Mouse (Mus musculus) lung, postnatal 36 days (tissue): ENCODE measurements around the gene Car15.
A peak's percentile ranks its signal among the peaks of the same experiment; 100 is the strongest.

Experiments used
- DNase-seq: peaks from one replicate; pipeline ENCODE4 v3.0.0; 2022; ENCODE audit warnings: mixed read lengths

The Car15 gene

DNA sequence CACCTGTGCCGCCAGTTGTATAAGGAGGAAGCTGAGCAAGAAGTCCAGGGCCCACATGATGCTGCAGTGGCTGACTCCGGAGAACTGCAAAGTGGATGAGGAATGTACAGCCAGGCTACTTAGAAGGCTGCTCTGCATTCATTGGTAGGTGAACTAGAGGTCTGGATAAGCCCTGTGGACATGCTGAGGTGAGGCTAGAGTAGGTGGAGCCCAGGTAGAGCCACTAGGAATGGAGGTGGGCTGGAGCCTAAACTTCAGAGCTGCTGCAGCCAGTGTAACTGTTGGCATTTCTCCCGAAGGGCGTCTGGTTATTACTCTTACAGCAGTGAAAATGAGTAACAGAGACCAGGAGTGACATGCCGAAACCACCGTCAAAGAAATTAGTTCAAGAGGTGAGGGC lies at the start of gene Car15:
Car15 (minus strand) TSS at position 314 of the 400 bp plus-strand sequence.
- DNase-seq: no peak

DNA sequence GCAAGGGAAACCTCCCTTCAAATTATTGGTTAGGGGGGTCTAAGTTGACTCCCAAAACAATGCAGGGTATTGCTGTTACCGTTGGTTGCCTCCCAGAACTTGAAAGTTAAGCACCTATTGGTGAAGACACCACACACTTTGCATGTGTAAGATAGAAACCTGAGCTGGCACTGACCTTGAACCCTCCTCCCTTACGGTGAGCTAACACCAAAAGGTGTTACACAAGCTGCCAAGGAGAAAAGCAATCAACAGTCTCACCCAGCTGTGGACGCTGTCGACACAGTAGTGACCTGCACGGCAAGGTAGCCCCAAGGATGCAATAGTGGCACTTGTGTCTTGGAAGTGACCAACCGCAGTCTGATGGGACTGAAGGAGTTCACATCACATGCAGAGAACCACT lies 46.0 kb upstream of the Car15 start:
- DNase-seq: peak; percentile 21

DNA sequence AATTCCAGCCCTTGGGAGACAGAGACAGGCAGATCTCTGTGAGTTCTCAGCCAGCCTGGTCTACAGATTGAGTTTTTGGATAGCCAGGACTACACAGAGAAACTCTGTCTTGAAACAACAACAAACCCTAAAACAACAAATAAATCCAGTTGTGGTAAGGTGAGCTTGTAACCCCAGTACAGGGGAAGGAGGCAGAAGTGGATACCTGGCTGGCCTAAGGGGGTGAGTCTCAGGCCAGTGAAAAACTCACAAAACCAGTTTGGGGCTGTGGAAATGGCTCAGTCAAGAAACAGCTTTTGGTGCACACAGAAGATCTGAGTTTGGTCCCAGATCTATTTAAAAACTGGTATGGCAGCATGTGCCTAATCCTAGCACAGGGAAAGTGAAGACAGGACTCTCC lies 44.0 kb upstream of the Car15 start:
- DNase-seq: peak; percentile 50

GRCm38 (mm10) chr16:17879571-17879970 lies 41.4 kb upstream of the Car15 start:
- DNase-seq: no peak

DNA sequence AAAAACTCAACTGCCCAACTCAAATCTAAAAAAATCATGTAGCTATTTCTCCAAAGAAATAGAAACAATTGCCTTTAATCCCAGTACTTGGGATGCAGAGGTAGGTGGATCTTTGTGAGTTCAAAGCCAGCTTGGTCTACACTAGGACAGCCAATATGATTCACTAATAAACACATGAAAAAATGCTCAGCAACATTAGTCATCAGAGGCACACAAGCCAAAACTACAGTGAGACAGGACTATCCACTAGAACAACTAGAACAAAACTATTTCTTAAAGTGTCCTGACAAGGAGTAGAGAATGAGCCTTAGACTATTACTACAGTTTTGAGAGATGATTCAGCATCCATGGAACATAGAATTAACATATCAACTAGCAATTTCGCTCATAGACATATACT lies 37.9 kb upstream of the Car15 start:
- no peak for DNase-seq

GRCm38 (mm10) chr16:17875174-17875573 lies 37.0 kb upstream of the Car15 start:
- peak; percentile 6 for DNase-seq

DNA sequence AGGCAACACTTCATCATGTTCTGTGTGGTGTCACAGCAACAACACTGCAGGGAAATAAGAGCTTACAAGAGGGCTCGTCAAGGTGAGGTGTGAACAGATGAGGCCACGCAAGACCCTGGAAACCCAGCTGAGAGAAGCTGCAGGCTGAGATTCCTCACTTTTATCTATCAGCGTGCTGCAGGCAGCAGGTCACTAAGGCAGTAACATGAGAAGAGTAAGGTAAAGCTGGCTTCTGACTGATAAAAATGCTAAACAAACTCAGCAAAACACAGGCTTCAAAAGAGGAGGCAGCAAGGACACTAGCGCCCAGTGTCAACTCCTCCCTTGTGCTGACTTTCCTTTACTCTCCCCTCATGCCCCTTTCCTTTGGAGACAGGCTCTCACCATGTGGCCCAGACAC lies 34.8 kb upstream of the Car15 start:
- DNase-seq: no peak

- no peak for DNase-seq
Observed at GRCm38 (mm10) chr16:17871248-17871647, 33.1 kb upstream of the Car15 start.

GRCm38 (mm10) chr16:17865770-17866169 lies 27.6 kb upstream of the Car15 start:
- DNase-seq: peak; percentile 64

GRCm38 (mm10) chr16:17865293-17865692 lies 27.1 kb upstream of the Car15 start:
- DNase-seq: no peak

GRCm38 (mm10) chr16:17858592-17858991 lies 20.4 kb upstream of the Car15 start:
- DNase-seq: peak; percentile 44

- DNase-seq: no peak
Observed at GRCm38 (mm10) chr16:17857157-17857556, 19.0 kb upstream of the Car15 start.

- DNase-seq: no peak
Observed at GRCm38 (mm10) chr16:17853263-17853662, 15.1 kb upstream of the Car15 start.

DNA sequence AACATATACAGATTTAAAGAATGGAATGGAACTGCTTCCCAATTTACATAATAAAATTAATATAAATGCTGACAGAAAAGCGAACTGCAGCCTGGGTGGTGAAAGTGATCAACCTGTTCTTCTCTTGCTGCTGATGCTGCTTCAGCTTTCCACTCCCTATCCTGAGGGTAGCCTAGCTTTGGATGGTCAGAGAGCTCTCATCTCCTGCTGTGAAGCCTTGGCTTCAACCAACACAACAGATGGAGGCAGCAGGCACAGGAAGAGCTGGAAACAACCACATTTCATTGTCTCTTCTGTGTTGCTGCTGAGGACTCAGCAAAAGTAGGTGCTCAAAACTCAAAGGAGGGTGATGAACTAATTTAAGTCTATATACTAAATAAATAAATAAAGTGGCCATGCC lies 13.7 kb upstream of the Car15 start:
- DNase-seq: no peak

DNA sequence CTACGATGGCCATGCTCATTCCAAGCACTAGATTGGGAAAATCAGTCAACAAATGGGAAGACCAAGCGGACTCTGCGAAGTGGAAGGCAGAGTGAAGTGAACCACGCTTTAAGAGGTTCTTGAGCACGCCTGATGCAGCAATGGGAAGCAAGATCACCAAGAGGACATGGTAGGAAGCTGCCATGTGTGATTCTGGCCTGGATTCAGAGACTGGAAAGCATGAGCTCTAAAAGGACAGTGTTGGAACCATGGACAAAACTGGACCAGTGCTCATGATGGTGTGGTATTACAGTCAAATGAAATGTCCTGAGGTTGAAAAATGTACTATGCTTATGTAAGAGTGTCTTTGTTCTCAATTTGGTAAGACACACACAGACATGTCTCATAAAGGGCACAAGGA lies 13.2 kb upstream of the Car15 start:
- DNase-seq: no peak

DNA sequence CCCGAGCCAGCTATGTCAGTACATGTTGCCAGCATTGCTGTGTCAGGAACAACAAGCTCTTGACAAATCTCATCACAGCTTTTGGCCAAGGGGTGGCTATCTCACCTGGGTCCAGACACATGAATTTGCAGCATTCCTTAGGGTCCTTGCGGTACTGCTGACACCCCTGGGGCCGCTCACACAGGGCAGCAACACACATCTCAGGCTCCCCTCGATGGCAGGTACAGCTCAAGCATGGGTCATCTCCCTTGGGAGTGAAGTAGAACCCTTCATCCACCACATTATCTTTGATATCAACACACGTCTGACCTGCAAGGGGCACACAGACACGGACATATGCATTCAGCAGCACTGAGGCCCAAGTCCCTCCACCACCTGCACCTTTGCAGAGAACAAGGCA lies 11.3 kb upstream of the Car15 start:
- no peak for DNase-seq

- peak; percentile 77 for DNase-seq
Observed at GRCm38 (mm10) chr16:17848928-17849327, 10.8 kb upstream of the Car15 start.

- DNase-seq: no peak
Observed at GRCm38 (mm10) chr16:17848431-17848830, 10.3 kb upstream of the Car15 start.

DNA sequence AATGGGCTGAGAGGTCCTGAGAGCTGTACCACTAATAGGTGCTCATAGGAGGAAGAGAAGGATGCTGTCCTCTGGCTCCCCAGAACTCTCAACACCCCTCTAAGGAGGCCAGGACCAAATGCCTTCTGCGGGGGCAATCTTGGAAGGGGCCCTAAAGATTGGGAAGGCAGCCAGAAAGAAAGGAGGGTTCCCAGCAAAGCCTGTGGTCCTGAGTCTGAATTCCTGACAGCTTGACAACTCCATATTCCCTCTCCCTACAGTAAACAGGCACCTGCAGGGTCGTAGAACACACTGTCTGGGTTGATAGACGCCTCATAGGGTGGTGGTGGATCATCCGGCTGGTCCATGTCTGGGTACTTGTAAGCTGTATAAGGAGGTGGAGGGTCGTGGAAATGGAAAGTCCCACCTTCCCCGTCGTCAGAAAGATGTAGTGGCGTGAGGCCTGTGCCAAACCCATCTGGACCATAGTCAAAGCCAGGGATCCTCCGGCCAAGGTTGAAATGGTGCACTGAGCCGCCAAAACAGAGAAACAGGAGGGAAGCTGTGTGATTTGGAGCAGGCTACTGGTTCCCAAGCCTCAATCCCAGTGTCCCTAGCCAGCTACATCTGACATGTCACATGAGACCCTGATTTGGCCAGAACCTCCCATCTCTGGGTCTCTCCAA lies 5.7 kb upstream of the Car15 start:
- no peak for DNase-seq

DNA sequence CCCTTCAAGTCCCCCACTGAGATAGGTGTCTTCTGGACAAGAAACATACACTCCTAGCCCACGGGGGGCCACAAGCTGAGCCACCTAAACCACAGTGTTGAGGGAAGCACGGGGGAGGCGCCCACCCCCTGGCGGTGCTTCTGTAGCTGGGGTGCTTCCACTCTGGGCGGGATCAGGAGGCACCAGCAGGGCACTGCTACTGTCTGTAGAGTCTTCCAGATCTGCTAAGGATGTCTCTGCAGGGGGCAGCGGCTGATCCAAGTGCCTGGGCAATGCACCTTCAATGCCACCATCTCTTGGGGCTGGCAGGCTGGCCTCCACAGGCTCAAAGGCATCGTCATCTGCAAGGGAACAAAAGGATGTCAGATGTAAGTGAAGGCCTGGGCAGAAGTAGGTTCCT lies 4.3 kb upstream of the Car15 start:
- DNase-seq: no peak

GRCm38 (mm10) chr16:17839976-17840375 lies 1.8 kb upstream of the Car15 start:
- no peak for DNase-seq

GRCm38 (mm10) chr16:17835481-17835880 lies 2.7 kb downstream of the Car15 start:
- DNase-seq: no peak

DNA sequence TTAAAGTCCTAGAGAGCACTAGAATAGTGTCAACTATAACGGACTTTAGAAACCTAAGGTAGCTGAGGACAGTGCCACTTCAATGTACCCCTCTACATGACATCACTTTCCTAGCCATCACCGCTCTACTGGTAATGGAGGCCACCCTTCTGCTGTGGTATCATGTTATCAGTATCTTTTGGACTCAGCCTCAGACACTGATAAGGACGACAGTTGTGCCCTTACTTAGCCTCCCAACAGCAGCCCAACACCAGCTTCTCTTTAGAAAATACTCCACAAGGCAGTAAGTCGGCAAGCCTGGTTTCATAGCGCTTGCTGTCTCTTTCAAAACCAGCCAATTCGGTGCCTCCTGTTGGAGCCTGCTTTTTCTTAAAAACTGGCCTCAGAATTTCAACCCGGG lies 3.6 kb downstream of the Car15 start:
- DNase-seq: no peak

GRCm38 (mm10) chr16:17833681-17834399 lies 4.3 kb downstream of the Car15 start:
- DNase-seq: no peak

DNA sequence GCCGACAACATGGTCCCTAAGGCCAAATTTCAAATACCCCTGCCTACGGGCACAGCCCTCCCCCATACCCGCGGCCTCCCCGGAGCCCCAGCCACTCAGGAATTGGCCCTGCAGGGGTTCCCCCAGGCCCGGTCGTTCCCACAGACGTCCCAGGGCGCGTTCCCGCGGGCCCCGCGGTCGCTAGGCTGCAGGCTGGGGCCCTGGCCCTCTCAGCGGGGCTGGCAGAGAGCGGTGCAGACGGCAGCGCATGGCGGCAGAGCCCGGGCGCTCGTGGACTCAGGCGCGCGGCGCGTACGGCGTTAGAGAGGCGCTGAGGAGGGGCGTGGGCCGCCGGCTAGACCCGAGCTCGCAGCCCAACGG lies 4.9 kb downstream of the Car15 start:
- DNase-seq: no peak
